Mouse (Mus musculus) kidney, adult 11 months (tissue): Measurements from ENCODE around the gene Scn11a.

ENCODE experiments used
- DNase-seq: peaks from one replicate; pipeline ENCODE4 v3.0.0; 2022

The Scn11a gene

DNA sequence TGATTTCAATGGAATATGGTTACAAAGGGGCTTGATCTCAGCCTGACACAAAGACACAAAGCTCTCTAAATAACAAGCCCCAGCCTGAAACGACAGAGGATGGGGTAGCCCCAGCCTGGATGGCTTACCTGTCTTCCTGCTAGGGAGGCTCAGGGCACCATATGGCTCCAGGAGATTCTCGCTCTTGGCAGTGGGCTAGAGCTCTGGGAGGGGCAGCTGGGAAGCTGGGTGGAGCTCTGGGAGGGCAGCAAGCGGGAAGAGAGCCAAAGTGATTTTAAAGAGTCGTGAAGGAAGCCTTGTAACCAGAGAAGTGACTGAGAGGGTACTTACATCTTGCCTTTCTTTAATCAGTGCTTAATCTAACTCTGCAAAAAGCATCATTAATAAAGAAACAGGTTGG is at the start of gene Scn11a:
Gene Scn11a, minus strand, starts transcription at position 160 of the 400 bp plus-strand sequence.
- DNase-seq = no peak

DNA sequence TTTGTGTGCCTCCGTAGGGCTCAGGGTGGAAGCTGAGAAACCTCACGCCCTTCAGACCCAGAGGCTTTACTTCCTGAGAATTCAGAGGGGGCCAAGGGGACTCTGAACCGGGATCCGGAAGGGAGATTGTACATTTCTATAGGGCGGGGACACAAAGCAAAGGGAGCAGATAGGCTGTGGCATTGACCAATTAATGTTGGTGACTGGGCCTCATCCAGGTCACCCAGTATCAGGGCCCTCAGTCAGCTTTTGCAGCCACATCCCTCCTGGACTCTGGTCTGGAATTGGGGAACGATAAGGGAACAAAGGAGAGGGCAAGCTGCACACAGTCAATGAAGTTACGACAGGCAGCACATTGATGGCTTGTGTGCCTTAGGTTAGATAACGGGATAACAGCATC is 28.9 kb upstream of the Scn11a start:
- no peak for DNase-seq

DNA sequence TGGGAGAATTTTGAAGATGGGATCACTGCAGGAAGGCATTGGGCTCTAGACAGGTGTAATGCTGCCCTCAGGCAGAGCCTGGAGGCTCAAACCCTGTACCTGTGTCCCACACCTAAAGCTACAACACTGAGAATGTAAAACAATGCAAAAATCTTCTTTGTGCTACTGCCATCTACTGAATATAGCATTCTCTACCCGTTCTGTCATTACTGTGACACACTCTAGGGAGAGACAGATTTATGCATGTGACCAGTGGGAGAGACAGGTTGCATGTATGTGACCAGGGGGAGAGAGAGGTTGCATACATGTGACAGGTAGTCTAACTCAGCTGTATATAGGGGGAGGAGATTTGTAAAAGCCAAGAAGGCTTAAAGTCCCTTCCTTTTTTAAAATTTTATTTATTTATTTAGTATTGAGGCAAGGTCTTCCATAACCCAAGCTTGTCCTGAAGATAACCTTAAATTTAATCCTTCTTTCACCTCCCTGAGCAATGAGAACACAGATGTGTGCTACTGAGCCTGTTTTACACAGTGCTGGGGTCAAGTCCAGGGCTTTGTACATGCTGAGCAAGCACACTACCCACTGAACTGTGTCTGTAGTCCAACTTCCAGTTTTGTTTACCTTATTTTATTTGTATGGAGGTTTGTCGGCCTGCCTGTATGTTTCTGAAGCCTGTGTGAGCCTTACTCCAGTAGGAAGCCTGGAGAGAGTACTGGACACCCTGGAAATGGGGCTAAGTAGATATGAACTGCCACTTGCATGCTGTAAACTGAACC is 28.0 kb upstream of the Scn11a start:
- DNase-seq = peak; percentile 13

DNA sequence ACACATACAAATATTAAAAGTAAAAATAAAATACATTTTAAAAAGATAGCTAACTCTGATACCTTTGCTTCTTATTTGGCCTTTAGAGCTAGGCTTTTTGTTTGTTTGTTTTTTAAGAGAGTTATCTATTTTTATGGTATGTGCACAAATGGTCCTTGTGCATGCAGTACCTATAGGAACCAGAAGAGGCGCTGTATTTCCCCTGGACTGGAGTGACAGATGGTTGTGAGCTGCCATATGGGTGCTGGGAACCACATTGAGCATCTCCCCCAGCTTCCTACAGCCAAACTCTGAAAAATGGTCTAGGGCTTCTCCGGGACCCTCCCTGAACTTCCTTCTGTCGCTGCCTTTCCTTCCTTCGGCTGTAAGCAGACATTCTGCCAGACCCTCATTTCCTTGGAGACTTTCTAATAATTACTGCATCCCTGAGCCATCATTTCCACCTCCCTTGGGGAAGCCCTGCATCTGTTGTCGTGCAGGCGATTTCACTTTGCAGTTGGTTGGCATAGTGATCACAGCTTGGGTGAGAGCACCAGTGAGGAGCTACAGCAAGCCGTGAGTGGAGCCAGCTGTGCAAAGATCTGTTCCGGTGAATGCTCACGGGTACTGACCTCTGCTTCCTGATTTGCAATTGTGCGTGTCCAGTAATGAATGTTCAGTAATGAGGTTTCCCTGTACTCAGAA is 27.2 kb upstream of the Scn11a start:
- DNase-seq = peak; percentile 57

DNA sequence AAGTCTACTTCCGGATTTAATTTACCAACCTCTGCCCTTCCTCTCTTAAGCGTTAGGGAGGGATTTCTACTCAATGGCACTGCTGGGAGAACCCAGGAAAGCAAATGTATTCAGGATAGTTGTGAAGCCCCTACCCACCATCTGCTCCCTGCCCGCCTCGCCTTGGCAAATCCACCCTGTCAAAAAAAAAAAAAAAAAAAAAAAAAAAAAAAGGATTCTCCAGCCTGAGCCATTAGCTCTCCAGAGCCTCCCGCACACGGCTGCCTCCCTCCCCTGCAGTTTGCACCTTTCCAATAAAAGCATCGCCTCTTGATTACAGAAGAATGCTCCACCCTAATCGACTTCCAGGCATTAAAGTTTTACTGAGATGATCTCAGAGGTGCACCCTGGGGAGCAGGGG is 24.0 kb upstream of the Scn11a start:
- no peak for DNase-seq

- DNase-seq = no peak
Observed at GRCm38 (mm10) chr9:119848671-119849070, 23.4 kb upstream of the Scn11a start.

DNA sequence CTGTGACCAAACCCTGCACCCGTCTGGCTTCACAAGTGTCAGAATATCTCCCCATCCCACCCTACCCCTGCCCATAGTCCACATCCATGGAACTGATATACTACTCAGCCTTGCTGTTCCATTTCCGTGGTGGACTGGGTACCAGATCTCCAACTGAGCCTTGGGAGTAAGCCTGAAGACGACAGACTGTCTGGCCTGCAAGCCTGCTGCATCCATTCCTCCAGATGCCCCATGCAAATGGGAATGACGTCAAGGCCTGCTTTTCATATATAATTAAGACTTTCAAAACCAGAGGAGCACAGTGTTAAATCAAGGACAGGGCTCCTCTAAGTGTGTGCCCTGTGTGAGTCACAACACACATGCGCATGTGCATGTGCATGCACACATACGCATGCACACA is 21.9 kb upstream of the Scn11a start:
- DNase-seq = no peak

GRCm38 (mm10) chr9:119844724-119845123 is 19.5 kb upstream of the Scn11a start:
- no peak for DNase-seq

DNA sequence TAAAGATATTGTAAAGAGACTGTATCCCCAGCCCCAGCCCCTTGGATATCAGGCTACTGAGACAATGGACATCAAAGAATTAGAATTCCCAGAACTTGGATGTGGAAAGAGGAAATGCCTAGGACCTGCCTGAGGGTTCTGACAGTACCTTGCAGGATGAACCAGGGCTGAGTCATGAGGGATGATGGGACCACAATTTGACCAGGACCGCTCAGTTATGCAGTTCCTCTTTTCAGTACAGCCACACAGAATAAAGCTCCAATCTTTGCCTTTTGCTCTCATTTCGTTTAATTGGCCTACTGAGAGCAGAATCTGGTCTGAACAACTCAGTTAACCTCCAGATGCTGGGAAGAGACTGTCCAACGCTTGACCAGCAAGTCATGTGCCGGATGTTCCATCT is 18.3 kb upstream of the Scn11a start:
- no peak for DNase-seq

DNA sequence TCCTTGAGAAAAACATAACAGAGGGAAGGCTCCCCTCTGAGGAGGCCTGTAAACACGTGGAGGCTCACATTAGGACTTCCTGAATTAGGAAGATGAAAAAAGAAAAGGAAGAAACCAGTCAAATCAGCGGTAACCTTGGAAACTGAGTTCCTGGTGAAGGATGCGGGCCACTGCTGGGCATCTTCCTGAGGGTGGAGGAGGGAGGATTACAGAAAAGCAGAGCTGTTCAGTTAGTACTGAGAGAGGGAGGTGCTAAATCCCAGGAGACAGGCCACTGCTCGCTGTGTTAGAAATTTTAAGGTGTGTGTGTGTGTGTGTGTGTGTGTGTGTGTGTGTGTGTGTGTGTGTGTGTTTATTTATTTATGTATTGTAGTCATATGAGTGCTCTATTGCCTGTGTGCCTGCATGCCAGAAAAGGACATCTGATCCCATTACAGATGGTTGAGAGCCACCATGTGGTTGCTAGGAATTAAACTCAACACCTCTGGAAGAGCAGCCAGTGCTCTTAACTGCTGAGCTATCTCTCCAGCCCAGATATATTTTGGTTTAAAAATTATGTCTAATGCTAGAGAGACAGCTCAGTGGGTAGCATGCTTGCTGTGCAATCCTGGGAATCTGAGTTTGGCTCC is 17.4 kb upstream of the Scn11a start:
- DNase-seq = no peak

DNA sequence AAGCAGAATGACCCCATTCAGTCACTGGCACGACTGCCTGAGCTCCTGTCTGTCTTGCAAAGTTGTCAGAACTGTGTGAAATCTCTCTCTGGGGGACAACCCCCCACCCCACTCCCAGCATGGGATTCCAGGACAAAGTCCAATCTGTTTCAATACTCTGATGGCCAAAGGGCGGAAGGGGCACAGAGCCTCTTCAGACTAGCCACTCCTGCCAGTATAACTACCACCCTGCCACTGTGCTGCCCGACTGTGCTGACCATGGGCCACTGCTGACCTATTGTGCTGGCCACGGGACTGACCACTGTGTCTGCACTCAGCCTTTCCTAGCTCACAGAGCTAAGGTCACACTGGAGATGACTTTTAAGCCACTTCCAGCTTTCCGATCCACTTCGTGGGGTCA is 16.8 kb upstream of the Scn11a start:
- DNase-seq = peak; percentile 82

DNA sequence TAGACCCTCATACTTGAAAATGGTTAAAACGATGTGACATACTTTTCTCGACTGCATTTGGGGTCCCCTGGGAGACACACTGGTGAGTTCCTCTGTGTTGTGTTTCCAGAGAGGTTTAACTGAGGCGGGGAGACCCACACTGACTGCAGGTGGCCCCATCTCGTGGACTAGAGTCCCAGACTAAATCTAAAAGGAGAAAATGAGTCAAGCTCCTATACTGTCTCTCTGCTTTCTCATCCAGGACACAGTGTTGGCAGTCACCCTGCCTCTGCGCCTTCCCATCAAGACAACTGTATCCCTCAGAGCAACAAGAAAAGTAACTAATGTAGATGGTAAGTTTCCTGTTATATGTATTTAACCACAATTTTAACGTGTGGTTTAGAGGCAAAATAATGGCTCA is 15.9 kb upstream of the Scn11a start:
- DNase-seq = no peak

- DNase-seq = peak; percentile 36
Observed at GRCm38 (mm10) chr9:119835581-119836125, 10.4 kb upstream of the Scn11a start.

- no peak for DNase-seq
Observed at GRCm38 (mm10) chr9:119831001-119831400, 5.7 kb upstream of the Scn11a start.

- DNase-seq = no peak
Observed at GRCm38 (mm10) chr9:119823722-119824121, 1.5 kb downstream of the Scn11a start.

- no peak for DNase-seq
Observed at GRCm38 (mm10) chr9:119813631-119814030, 11.6 kb downstream of the Scn11a start.

DNA sequence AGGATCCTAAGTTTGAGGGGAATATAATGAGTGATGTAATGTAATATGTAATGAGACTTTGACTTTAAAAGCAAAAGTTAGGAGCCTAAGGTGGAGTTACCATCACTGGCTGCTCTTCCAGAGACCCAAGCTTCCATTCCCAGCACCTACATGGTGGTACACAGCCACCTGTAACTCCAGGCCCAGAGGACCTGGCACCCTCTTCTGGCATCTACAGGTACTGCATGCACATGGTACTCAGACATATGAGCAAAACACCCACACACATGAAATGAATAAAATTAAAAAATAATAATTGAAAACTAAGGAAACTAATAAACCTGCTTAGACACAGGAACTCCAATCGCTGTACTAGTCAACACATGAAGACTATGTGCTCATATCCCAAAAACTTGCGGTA is 18.8 kb downstream of the Scn11a start:
- no peak for DNase-seq

- DNase-seq = no peak
Observed at GRCm38 (mm10) chr9:119804501-119804847, 20.8 kb downstream of the Scn11a start.

- DNase-seq = no peak
Observed at GRCm38 (mm10) chr9:119803845-119804500, 21.3 kb downstream of the Scn11a start.

DNA sequence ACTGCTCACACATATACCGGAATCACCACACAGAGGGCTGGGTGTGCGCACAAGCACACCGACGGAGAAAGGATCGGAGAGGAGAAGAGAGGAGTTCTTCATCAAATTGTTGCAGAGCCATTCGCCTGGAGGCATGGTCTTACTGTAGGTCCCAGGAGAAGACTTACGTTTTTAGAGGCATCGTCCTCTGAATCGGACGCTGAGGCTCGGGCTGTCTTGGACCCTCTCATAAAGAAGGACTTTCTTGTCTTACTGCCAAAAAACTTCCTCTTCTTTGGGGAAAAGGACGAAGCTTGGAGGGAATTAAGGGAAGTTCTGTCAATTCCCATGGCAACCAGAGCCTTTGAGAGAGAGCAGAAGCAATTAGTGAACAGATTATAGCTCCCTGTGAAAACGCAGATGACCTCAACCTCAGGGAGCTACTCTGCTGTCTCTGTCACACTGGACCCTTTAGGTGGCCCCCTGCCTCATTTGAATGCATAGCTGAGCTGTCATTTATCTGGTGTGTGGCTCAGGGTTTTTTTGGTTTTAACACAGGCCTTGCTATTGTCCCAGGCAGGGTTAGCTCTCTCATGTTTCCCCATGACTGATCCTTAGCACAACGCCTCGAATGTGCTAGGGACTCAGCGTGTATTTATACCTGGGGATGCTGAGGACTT is 22.0 kb downstream of the Scn11a start:
- no peak for DNase-seq

DNA sequence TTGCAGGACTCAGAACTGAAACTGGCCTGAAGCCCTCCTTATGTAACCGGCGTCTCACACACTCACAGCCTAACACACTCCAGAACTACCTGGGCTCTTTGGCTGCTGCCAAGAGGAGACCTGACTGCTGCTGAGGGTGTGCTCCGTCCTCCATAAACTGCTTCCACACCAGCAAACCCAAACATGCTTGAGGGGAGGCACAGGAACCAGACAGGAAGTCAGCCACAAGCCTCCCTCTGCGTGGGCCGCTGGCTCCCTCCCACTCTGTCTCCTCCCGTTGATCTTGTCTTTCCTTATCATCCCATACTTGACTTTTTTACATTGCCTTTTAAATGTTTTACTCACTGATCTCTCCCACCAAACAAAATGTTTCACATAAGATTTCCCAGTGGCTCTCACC is 23.8 kb downstream of the Scn11a start:
- DNase-seq = no peak

GRCm38 (mm10) chr9:119796791-119797190 is 28.5 kb downstream of the Scn11a start:
- DNase-seq = no peak
